Mouse (Mus musculus): ENCODE measurements around the gene Susd3.

Gene Susd3

DNA sequence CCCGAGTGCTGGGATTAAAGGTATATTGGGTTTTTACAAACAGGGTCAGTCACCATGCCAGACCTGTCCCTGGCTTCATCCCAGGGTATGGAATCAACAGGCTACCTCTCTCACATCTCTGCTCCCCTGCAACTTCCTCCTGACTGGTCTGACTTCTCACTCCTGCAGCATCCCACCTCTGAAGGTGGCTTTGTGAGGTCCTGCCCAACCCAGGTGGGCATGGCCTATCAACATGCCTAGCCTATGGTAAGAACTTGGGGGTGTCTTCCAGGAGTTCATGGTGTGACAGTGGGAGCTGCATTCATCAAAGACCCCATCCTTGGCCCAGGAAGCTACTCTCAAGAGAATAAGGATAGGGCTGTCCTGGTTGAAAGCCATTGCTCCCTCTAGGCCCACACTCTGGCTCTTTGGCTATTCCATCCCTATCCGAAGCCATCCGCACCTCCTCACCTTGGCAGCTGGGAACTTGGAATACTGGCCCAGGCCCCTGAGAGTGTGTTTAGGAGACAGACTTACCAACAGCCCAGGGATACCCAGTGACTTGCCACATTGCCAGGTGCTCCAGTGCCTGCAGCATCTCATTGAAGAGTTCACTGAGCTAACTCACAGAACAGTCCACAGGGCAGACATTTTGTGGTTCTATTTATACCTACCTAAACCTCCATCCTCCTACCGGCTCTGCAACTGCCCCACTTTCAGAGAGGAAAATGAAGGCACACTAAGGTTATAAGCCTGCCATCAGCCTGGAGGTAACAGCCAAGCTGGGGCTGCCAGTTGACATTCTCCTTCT lies 35.6 kb downstream of the Susd3 start:
- in situ Hi-C loops (cut with MboI, MseI): no loop called here

DNA sequence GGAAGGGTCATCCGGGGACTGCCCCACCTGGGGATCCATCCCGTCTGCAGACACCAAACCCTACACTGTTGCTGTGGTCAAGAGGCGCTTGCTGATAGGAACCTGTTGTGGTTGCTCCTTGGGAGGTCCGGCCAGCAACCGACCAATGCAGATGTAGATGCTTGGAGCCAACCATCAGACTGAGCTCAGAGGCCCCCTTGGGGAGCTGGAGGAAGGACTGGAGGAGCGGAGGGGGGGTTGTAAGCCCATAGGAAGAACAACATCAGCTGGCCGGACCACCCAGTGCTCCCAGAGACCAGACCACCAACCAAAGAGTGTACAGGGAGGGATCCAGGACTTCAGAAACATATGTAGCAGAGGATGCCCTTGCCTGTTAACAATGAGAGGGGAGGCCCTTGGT lies 39.2 kb downstream of the Susd3 start:
- in situ Hi-C loops (cut with MboI, MseI): no loop called here

- in situ Hi-C loops (cut with MboI, MseI): no loop called here
Observed at GRCm38 (mm10) chr13:49206341-49206740, 42.2 kb downstream of the Susd3 start.

DNA sequence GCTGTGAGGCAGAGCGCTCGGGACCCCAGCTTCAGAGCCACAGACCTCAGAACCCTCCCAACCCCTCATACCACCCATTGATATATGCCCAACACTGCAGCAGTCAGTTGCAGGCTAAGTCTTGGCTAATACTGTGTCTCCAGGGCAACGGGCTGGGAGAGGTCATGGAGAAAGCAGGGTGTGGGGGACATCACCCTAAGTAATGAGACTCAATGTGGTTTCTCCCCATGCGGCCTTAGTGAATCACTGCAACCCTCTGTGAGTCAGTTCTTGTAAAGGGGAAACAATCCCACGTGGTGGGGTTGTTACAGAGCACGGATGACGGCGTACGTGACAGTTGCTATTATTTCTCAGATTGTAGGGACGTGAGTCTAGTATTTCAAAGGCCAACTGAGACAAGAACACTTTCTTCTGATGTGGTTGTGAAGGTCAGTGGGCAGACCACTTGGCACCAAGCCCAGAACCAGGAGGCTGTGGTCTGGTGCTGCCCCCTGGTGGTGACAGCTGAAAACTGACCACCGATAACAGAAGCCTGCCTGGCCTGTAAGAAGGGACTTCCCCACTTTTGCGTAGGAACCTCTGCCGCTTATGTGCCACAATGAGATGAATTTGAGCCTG lies 43.0 kb downstream of the Susd3 start:
- in situ Hi-C loops (cut with MboI, MseI): no loop called here

- in situ Hi-C loops (cut with MboI, MseI): no loop called here
Observed at GRCm38 (mm10) chr13:49202556-49202955, 46.0 kb downstream of the Susd3 start.

- in situ Hi-C loops (cut with MboI, MseI): no loop called here
Observed at GRCm38 (mm10) chr13:49200688-49201087, 47.8 kb downstream of the Susd3 start.

GRCm38 (mm10) chr13:49199891-49200290 lies 48.6 kb downstream of the Susd3 start:
- in situ Hi-C loops (cut with MboI, MseI): no loop called here

DNA sequence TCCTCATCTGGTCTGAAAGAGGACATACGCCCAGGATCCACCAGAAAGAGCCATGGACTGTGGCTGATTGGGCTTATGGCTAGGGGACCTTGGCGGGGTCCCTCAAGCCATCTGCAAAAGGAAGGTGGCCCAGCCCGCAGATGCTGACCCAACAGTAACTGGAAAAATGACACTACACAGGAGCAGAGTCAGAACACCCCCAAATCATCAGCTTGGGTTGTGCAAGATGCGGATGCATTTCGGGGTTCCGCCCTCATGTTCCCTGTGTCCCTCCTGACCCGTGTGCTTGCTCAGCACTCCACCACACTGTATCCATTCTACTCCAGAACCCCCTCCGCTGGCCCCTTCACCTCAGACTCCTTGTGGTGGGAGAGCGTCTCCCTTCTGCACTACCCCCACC lies 49.8 kb downstream of the Susd3 start:
- in situ Hi-C loops (cut with MboI, MseI): no loop called here

GRCm38 (mm10) chr13:49196766-49197165 lies 51.7 kb downstream of the Susd3 start:
- in situ Hi-C loops (cut with MboI, MseI): no loop called here

DNA sequence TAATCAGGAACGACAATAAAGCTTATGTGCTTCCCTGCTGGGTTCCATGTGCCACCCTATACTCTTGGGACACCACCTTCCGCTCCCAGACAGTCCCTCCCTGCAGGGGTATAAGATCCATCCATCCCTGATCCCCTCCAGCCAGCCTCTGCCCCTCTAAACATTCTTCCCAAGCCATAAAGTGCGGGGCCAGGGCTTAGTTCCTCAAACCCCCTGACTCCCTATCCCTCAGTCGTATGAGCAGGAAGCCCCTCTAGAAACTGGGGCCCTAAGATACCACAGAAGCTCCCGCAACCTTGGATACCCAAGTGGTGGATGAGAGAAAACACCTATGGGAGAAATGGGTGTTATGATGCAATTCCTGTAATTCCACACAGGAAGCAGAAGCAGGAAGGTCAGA lies 52.3 kb downstream of the Susd3 start:
- in situ Hi-C loops (cut with MboI, MseI): no loop called here

- in situ Hi-C loops (cut with MboI, MseI): no loop called here
Observed at GRCm38 (mm10) chr13:49195651-49196050, 52.9 kb downstream of the Susd3 start.

DNA sequence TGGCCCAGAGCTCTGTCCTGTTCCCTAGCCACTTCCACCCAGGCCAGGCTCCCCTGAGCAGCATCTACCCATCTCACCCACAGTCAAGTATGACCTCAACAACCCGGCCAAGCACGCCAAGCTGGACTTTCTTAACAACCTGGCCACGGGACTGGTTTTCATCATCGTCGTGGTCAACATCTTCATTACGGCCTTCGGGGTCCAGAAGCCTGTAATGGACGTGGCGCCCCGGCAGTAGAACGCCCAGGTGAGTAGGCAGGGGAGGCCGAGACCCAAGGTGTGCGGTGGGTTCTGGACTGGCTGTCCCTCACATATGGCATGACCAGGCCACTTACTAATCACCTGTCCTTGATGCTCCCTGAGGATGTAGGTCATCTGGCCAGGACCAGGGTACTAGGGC lies 53.7 kb downstream of the Susd3 start:
- in situ Hi-C loops (cut with MboI, MseI): no loop called here

DNA sequence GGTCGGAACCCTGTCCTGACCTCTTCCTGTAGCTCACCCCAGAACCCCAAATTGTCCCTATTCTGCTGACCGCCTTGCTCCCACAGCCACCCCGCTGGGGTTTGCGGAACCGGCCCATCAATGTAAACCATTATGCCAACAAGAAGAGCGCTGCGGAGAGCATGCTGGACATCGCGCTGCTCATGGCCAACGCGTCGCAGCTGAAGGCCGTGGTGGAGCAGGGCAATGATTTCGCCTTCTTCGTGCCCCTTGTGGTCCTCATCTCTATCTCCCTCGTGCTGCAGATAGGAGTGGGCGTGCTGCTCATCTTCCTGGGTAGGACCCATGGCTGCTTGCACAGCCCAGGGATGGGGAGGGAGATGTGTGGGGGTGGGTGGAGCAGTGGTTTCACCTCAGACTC lies 54.9 kb downstream of the Susd3 start:
- in situ Hi-C loops (cut with MboI, MseI): no loop called here

GRCm38 (mm10) chr13:49192156-49192855 lies 56.2 kb downstream of the Susd3 start:
- in situ Hi-C loops (cut with MboI, MseI): no loop called here

DNA sequence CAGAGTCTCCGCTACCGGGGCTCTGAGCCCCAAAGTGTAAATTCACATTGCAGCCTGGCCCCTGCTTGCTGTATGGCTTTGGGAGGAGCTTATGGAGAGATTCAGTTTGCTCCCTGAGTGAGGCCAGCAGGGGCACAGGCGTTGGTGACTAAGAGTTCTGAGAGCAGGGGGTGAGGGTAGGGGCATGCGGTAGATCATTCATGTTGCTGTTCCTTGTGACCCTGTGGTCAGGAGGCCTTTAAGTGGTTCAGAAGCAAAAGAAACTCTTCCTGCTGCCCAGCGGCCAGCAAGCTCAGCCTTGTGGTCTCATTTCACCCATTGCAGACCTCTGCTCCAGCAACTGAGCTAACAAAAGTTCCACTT lies 56.9 kb downstream of the Susd3 start:
- in situ Hi-C loops (cut with MboI, MseI): no loop called here

DNA sequence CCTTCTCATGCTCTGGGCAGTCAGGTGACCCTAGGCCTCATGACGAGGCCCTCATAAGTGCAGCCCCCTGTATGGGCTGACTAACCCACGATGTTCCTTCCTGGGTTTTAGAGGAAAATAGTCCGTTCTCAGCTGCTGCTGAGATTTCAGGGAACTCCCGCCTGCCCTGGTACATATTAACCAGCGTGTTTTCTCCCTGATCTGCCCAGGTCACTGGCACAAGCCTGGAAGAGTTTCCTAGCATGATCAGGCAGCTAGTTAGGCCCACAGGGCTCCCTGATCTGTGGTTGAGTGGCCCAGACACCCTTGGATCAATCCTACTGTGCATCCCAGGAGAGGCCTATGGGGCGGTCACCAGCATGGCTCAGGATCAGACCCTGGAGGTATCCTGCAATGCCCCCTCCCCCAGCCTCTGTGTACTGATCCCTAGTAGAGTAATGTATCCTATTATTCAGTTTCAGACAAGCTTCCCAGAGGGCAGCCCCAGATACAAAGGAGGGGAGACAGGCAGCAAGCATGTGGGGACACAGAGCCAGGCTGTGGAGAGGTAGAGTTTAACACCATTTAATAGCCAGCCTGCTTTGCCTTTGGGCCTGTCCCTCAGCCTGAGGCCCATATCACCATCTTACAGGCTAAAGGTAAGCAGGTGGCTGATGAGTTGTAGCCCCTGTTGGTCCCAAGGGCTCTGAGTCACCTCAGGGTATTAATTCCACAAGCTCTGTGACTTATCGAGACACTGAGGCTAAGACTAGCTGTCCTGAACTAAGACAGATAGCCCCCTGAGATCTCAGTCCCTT lies 57.4 kb downstream of the Susd3 start:
- in situ Hi-C loops (cut with MboI, MseI): no loop called here

DNA sequence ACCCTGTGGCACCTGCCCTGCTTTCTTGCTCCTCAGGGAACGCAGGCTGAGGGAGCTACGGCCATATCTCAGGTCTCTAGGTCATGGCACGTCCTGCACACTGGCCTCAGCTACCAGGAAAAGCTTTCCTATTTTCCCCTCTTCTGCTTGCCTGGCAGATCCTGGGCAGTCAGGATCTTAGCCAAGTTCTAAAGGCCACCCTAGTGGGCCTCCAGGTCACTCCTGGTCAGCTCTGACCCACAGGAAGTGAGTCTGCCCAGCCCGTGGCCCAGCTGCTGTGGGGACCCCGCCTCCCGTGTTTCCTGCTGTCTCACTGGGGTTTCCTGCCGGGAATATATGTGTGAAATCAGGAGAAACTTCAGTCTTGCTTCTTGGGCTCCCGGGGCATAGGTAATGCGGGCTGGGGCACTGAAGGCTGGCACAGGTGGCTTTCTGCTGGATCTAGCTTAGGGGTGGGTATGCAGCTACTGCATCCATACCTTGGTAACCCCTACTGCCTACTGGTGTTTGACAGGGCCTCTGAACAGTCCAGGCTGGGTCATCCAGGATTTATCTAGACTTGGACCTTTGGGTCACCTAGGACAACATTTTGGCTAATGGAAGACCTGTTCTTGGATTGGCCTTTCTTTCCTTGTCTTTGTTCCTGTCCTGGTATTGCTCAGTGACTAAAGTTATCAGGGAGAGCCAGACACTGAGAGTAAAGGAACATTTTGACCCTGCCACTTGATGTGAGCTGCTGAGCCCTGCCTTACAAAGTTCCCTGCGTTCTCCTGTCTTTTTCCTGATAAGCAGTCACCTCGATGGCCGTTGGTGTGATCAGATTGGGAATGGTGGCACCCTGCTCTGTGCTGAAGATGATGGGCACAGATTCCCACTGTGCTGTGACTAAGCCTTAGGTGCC lies 58.3 kb downstream of the Susd3 start:
- in situ Hi-C loops (cut with MboI, MseI): no loop called here

DNA sequence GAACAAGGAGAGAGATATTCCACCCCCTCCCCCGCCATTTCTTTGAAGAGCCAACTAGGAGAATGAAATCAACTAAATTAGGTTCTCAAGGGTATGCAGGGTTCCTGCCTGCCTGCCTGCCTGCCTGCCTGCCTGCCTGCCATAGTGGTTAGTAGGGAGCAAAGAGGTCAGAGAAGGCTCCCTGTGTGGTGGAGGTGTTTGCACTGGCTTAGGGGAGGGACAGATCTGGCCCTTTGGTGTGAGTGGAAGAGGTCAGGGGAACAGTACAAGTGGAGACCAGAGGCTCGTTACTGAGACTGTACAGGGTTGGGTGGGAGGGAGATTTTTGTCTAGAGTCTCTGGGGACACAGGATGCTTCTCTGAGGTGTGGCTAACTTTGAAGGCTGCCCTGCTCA lies 59.5 kb downstream of the Susd3 start:
- in situ Hi-C loops (cut with MboI, MseI): no loop called here

- in situ Hi-C loops (cut with MboI, MseI): no loop called here
Observed at GRCm38 (mm10) chr13:49188219-49188965, 60.1 kb downstream of the Susd3 start.
